Mouse (Mus musculus): ENCODE measurements around the gene Sdhaf3.

- no peak for TF ChIP-seq CTCF (conservative IDR thresholded peaks at IDR 0.05; ENCODE audit: low read length)
- no peak for TF ChIP-seq POU5F1 (IDR thresholded peaks at IDR 0.05; ENCODE audit: borderline replicate concordance, low read length)
- TF ChIP-seq NANOG (IDR thresholded peaks at IDR 0.05; ENCODE audit: borderline replicate concordance, low read length), result no peak
Measured at GRCm38 (mm10) chr6:7085506-7085905, 129.7 kb downstream of the Sdhaf3 start.

Measured in E14TG2a.4 (cell line).